Mouse (Mus musculus): ENCODE data around the gene Exoc4.

Gene Exoc4

DNA sequence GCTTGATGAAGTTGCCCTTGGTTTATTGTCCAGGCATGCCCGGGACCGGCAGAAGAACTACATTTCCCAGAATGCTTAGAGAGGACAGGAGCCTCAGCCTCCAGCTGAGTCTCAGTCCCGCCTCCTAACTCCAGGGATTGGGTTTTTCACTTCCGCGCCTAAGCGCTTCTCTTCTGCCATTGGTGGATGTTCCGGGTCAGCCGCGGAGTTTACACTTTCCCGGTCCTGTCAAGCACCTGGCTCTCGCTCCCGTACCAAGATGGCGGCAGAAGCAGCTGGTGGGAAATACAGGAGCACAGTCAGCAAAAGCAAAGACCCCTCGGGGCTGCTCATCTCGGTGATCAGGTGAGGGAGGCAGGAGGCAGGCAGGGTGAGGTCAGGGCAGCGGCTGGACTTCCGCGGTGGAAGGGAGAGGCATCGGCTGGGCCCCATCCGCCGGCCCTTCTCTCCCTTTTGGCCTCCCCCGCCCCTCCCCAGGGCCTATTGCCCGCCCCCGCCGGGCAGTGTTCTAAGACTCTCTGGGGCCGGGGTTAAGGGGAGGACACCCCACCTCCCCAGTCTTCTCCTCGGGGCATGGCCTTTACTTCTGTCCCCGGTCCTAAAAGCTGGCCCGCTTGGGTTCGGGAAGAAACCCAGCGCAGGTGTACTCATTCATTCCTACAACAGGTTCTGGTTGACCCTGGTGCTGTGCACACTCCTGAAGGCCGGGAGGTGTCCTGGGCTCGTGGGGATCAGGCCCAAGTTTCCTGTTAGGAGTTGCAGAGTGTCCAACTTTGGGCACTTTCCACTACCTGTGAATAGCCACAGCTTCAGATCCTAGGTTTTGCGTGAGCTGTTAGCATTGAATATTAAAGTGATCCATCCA is at the start of gene Exoc4:
Exoc4 (plus strand) TSS at position 192 of the 865 bp plus-strand sequence.
- DNase-seq = peak; percentile 94 to 96

DNA sequence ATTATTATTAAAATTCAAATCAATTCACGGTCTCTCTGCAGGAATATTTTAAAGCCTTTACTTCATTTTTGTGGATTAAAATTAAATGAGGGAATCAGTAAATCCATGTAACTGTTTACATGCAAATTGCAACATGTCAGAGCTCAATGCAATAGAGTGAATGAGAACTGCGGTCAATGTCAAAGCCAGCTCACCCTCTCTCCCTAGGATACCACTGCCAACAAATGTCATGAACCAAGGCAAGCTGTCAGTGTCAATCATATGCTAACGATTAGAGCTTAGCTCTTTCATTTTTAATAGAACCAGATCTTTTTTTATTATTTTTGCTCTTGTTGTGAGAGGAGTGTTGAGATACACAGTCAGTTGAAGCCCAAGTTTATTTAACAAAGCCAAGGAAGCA is 30.1 kb upstream of the Exoc4 start:
- DNase-seq = no peak

DNA sequence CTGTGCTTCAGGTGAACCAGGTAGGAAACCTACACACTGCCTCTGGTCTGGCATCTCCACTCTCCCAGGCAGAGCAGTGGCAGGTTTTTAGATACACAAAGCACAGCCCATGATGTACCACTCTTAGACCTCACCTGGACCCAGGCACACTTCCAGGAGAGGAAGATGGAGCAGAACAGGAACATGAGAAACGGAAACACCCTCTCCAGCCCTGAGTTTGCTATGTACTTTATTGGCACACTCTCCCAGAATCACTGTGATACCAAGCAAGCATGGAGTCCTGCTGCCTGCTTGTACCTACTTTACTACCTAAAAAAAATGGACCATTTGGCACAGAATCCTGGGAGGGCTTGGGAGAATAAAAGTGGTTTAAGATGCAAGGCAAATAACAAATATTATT is 22.2 kb upstream of the Exoc4 start:
- DNase-seq = no peak

DNA sequence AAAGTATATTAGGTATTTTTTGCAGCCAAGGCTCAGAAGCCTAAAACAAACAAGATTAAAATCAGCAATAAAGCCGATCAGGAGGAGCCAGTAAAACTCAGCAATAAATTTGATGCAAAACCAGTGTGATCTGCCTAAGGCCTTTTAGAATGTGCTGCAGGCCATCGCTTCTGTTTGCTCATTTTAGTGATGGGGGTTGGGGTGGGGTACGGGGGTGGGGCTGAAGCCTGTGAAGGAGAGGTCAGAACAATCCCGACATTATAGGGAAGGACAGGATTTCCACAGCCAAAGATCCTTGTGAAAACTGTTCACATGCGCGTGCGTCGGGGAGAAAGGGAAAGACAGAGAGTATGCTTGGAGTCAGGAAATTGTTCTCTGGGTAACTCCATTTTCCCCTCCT is 21.5 kb upstream of the Exoc4 start:
- DNase-seq = no peak

DNA sequence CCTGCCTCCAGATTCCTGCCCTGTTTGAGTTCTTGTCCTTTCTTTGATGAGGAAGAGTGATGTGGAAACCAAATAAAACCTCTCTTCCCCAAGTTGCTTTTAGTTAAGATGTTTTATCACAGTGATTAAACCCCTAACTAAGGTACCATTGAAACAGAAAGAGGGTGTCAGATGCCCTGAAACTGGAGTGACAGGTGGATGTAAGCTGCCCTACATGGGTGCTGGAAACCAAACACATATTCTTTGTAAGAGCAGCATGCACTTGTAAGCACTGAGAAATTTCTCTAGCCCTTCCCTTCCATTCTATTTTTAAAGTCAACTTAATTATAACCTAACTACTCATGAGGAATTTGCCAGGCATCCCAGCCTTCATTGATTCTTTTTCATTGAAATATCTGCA is 7.6 kb upstream of the Exoc4 start:
- no peak for DNase-seq

DNA sequence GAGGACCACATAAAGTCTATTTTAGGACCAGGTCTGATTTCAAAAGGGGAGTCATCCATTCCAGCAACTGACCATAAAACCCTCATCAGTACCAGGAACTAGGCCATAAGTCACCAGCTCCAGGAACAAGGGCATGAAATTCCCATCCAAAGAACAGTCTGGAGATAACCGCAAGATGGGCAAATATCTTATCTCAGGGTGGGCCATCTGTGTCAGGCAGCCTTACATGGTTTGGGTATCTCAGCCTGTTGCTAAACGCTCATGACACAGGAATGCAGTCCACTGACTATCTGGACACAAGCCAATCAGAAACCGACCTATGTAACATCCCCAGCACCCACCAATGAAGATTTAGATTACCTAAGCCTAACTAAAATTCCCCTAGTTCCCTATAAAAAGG is 4.3 kb upstream of the Exoc4 start:
- no peak for DNase-seq

DNA sequence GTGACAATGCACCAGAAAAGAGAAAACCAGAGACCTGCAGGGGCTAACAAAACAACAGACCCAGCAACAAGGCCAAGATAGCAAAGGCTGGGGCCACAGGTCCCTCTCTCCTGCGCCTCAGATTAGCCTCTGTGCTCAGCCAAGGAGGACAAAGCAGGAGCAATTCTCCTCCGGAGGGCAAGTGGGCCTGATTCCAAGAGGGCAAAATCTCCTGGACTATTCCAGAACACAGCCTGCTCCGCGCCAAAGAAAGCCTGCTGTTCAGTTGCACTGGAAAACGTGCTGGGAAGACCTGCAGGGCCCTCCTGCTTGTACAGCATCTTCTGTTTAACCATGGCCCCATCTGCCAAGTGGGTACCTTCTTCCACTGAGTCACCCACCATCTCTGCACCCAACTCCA is 1.7 kb upstream of the Exoc4 start:
- peak; percentile 11 to 18 for DNase-seq

DNA sequence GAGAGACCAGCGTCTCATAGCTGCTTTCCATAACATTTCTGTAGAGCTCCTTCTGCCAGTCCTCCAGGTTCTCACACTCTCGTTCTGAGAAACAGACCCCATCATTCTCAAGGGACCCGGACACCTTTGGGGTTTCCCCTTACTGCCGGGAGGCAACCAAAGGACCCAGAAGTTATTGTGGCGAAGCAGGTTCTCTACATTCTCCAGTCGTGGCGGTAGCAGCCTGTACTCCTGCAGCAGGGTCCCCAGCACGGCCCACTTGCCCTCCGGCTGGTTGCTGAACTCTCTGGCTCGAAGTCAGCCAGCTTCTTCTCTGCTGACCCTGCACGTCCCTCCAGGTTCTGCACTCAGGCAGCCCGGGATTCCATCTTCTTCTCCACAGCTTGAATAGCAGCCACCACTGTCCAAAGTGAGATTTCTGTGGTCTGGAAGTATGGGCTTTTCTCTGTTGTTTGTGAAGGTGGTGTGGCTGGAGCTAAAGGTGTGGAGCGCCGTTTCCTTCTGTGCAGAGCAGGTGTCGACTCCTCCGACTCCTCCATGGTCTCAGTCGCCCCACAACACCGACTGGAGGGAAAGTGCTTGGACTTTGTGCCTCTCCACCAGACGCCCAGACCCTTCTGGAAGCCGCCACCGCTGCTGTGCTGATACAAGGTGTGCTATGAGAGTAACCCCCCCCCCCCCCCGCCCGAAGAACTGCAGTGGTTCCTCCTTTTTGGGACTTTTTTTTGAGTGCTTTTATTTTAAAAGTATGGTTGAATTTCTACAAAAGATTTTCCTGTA is 1.1 kb upstream of the Exoc4 start:
- DNase-seq = peak; percentile 4 to 6

DNA sequence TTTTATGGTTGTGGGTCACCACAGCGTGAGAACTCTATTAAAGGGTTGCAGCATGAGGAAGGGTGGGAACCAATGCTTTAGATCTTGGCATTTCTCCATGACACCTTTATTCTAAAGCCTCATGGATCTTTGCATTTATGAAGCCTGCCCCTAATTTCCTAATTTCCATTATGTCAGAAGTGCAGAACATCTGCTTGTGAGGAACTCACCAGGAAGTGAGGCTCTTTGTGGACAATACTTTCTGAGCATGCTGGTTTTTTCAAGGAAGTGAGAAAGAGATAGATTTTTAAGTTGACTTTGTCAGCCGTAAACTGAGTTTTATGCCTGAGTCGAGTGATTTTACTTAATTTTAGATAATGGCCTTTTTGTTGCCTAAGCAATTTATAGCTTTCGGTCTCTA is 7.8 kb downstream of the Exoc4 start:
- DNase-seq = no peak

DNA sequence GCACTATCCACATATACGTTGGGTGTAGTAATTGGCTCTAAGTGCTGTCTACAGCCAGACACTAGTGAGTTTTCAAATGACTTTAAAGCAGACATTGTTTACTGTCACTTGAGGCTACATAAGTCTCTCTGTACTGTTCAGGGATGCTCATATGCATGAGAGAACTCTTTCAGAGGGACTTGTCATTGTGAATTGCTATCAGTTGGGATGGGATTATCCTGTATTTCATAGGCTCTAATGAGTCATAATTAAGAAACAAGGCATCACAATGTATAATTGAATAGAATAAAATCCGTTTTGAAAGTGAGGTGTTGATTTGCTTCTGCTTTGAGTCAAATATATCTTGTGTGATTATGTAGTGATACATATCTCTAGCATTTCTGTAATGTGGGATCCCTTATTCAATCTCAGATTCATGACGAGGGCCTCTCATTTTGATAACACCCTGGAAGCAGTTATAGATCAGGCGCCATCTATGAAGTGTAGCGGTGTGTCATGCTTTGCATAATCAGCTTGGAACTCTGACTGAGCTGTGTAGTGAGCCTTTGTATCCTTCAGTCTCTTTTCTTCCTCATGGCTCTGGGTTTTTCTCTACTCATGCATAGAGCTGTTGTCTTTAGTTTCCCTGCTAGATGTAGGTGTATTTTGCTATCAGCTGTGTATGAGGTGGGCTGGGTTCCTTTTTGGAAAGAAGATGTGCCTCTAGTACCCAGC is 8.3 kb downstream of the Exoc4 start:
- no peak for DNase-seq

DNA sequence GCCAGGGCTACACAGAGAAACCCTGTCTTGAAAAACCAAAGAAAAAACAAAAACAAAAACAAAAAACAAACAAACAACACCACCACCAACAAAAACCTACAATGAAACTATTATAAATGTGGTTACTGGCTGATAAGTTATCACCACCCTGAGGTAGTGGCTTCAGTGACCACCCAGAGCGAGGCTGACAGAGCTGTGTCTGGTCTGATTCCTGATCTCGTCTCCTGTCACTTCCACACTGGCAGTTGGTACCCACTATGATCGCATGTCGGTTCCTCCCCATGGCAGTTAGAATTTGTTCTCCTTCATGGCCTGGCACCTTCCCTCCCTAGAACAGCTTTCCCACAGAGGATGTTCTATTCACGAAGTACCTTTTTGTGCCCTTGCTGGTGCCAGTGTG is 11.0 kb downstream of the Exoc4 start:
- no peak for DNase-seq

DNA sequence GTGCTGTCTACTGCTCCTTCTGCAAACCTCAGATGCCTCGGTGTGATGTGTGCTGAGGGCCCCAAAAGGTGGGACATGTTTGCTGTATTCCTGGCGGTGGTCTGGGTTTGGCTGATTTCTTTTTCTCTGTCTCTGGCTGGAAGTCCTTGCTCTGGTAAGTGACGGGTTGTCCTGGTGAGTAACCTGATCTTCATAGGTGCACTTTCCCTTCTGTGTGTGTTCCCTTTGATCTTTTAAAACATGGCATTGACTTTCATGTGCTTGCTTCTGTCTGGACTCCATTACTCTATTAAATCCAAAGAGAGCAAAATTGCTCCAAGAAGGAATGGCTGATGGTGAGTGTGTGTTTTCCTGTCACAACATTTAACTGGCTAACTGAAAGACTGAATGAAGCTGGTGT is 12.7 kb downstream of the Exoc4 start:
- no peak for DNase-seq

DNA sequence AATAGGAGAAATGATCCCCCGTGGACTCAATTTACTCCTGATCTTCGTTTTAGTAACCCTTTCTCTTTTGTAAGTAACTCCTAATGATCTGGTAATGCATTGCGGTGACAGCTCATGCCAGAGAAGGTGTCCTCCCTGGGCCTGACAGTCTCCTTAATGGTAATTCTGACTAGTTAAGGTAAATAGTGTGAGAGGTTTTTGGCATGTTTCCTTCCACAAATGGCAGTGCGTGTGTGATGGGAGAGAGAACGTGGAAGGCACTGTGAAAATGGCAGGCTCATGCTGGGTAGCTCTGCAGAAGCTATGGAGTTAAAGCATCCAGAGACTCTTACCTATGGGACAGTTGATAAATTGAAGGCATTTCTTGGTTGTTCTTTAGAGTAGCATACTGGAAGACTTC is 15.1 kb downstream of the Exoc4 start:
- no peak for DNase-seq

DNA sequence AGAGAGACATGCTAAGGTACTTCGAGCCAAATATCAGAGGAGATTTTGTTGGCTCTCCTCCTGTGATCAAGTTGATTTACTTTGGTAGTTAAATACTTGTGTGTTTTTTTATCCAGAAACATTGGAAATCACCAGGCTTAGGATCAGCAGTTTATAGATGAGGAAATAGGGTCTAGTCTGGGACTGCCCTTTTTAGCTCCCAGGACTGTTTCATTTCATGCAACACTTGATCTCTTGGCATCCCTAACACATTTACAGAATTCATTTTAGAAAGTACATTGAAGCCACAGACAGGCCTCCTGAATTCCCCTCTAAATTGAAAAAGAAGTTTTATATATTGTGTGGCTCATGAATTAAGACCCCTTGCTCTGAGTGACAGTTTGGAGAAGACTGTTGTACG is 15.5 kb downstream of the Exoc4 start:
- no peak for DNase-seq

DNA sequence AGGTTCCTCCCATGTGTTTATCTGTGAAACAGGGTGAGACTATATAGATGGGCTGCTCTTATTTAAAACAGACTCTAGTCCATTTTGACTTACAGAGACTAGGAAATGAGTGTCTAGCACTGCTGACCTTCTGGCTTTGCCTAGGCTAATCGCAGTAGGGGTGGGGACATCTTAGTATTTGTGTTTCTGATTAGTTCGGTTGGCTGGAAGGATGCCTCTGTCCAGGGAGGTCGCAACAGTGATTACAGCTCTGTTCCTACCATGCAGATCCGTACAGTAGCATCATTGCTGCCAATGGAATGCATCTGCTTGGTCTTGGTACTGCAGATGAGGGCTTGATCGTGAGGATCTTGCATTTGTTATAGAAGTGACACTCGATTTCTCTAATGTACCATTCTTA is 18.7 kb downstream of the Exoc4 start:
- no peak for DNase-seq

DNA sequence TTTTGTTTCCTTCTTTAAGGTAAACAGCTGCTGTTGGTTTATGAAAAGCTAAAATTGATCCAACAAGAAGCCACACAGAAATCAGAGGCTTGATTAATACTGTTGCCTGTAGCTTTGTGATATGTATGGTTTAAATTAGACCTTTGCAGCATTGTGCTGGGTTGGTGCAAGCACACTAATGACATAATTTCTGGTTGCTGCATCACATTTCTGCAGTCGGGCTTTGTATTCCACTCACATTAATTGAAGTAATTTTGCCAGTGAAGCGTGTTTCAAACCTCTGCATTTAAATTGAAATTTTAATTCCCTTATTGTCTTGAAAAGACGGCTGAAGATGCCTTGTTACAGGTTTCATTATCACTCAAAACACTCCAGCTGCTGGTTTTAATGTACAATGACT is 34.6 kb downstream of the Exoc4 start:
- no peak for DNase-seq

DNA sequence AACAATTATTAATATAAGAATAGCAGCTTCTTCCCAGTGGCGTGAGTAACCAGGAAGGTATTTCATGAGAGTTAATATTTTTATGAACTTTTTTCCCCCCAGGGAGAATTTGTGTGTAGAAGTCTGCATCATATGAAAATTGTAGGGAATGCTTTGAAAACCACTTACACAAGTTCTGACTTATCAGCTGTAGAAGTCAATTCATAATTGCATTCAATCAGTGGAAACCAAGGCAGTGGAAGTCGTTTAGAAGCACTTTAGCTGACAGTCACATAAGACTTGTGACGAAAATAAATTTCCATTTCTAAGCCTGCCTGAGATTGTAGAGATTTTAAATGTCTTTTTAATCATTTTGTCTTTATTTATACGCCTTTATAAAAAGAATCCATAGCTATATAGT is 35.1 kb downstream of the Exoc4 start:
- DNase-seq = no peak

DNA sequence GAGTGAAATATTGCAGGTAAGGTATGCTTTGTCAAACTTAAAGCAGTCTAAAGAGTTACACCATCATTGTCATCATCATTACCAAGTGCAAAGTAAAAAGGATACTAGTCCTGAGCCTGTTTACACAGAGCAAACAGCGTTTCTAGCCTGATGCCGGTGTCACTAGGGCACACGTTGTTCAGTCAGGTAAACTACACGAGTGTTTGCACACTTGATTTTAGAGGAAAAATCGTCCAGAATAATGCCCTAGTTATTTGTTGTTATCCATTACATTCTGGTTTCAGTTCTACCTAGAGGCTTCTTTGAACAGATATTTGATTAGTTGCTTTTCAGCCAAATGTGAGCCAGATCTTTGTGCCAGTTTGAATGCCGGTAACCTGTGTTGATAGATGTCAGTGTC is 37.5 kb downstream of the Exoc4 start:
- DNase-seq = no peak

DNA sequence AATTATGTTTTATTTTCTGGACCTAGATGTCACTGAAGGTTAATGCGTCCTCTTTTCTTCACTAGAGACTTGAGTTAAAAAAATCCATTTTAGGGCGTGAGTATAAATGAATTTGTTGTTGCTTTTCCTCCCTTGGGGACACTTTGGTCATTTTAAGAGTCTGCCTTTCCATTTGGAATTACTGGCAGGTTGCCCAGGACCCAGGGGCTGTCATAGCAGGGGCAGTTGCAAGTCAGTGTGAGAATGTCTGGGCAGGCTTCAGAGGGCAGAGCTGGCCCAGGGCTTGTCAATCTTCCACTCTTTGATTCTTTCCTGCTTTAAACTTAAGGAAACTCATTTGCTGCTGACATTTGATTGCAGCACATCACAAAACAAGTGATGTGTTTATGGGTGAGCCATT is 45.7 kb downstream of the Exoc4 start:
- peak; percentile 56 to 74 for DNase-seq

DNA sequence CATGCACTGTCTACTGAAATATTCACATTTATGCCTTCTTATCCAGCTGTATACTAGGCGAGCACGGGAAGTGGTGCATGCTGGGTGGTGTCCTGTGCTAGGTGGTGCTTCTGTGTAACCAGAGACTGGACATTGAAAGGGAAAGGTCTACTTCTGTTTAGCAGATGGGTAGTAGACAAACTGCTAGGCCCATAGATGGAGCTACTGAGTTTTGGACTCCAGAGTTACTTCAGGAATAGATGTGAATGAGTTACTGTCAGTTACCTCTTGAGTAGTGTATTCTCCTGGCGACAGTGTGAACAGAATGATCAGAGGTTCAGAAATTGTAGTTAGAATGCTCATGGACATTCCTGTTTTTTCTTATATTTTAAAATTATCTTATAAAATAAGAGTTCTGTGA is 48.7 kb downstream of the Exoc4 start:
- DNase-seq = peak in 1 of 2 experiments; percentile 7

DNA sequence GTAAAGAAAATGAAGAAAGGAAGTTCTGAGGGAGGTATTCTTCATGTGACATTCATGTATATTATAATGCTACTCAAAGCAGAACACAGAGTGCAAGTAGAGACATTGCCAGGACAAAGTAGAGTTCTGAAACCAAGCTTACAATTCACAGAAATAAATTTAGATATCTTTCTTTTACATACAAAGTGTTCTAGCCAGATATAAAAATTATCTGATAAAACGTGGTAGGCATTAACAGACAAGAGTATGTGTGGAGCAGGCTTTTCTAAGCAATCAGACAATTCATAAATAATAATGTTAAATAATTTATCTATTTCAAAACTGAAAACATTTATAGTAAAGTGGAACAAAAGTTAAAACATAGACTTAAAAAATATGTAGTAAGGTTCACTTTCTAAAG is 49.9 kb downstream of the Exoc4 start:
- no peak for DNase-seq

DNA sequence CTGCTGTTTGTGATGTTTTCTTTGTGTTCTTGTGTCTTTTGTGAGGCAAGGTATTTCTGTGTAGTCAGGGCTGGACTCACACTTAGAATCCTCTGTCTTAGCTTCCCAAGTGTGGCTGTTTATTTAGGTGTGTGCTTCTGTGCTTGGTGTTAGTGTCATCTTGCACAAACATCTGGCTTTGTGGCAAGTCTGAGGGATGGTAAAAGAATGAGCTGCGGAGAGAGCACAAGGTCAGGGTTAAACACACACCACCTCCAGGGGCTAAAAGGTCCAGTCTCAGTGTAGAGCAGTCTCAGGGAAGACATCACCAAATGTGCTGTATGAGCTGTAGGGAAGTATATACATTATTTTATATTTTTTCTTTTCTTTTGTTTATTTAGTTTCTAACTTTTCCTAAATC is 57.1 kb downstream of the Exoc4 start:
- no peak for DNase-seq

DNA sequence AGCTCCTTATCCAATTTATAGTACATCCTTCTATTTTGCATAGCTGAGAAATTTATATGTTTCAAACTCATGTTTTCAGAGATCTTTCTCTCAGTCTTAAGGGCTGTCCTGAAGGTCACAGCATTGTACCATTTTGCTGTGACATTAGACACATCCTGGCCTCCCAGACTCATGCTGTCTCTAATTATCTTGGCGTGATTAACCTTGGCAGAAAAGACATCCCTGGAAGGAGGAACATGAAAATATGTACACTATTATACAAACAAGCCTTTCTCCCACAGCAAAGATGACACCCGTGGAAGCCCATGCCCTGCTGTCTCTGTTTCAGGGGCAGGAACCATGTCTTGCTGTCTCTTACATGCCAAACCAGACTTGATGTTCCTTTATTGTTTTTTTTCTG is 59.8 kb downstream of the Exoc4 start:
- peak; percentile 15 to 20 for DNase-seq

DNA sequence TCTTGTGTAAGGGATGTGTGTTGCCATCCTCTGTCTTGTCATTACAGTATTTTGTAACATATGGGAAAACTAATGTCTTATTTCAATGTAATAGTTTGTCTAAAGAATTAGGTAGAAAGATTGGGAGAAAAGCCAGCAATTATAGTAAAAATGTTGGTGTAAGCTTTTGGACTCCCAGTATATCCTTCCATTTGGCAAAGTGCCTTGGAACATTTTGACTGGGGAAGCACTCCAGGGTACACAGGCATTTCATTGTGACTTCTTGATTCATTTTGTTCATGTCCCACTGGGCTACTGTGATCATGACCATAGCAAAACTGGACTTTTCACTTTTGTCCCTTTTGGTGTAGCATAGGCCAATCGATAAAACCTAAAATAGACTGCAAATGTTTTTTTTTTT is 61.6 kb downstream of the Exoc4 start:
- DNase-seq = peak in 1 of 2 experiments; percentile 19
